Mouse (Mus musculus) T-helper 17 cell (primary cell): ENCODE results near the gene Arhgap32.

ENCODE experiments used
- in situ Hi-C, 2 experiments: fragments of 300-600 bp; cut with MboI, MseI; formaldehyde crosslinking; loops; 1 replicate in 1 of 2; 2 replicates in 1 of 2; pipeline ENCODE4 v1.15.1; 2025; ENCODE audit warnings: high pct_unique_total_duplicates in 2 of 2

Arhgap32 gene

DNA sequence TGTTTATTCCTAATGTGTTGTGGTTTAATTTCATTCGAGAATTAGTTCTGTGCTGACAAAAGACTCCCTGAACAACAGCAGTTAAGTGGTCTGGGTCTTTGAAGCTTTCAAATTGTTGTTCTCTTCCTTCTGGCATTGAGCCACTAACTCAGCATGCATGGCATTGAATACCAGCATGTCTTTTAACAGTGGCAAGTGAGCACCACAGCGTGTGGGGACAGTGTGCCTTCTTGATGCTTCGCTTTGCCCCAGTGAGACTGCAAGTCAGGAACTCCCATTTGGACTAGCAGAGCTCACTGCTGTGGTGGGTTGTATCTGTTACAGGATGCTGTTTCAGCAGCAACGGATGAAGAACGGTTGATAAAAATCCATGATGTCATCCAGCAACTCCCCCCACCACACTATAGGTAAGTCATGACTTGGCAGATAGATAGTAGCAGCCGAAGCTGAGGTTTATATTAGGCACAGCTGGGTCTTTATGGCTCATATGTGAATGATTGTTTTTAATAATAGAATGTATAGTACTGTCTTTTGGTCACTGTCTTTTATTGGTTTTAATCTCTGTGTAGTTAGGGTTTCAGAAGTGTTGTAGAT, 130.3 kb downstream of the Arhgap32 start:
- in situ Hi-C loops = no loop called here

GRCm38 (mm10) chr9:32250486-32250885, 134.6 kb downstream of the Arhgap32 start:
- in situ Hi-C loops = loop anchor here in 1 of 2 experiments (25.0 kb wide), 1 partner anchor 312 kb away; no protein-coding TSS in a partner anchor

- in situ Hi-C loops = loop anchor here in 1 of 2 experiments (25.0 kb wide), 1 partner anchor 309 kb away; no protein-coding TSS in a partner anchor
Observed at GRCm38 (mm10) chr9:32253721-32254120, 137.8 kb downstream of the Arhgap32 start.

DNA sequence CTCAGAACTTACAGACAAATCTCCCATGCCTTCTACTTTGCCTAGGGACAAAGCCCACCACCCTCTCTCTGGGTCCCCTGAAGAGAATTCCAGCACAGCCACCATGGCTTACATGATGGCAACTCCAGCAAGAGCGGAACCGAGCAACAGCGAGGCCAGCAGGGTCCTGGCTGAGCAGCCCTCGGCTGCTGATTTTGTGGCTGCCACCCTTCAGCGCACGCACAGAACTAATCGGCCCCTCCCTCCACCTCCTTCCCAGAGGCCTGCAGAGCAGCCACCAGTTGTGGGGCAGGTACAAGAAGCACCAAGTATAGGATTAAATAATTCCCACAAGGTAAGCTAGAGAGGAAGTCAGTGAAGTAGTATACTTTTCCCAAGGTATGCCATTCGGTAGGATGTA, 141.4 kb downstream of the Arhgap32 start:
- in situ Hi-C loops = loop anchor here in 1 of 2 experiments (25.0 kb wide), 1 partner anchor 305 kb away; no protein-coding TSS in a partner anchor

DNA sequence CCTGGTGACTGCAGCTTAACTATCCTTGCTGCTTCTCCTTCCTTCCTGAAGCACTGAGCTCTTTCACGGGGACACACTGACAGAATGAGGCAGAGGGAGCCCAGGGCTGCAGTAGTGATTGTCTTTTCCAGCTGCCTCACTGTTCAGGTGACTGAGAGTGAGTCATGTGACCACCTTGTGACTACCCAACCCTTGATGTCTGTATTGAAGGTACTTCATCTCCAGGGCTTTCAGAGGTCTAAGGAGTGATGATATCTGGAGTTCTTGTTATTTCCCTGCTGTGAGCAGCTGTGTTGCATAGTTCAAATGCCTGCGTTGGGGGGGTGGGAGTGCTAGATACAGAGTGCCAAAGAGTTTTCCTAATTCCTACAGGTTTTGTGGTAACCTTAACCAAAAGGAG, 141.9 kb downstream of the Arhgap32 start:
- in situ Hi-C loops = loop anchor here in 1 of 2 experiments (25.0 kb wide), 1 partner anchor 304 kb away; no protein-coding TSS in a partner anchor

- in situ Hi-C loops = loop anchor here (5.0 to 25.0 kb wide), 3 partner anchors 70 to 290 kb away; partner anchors contain the start of gene Kcnj5 (in 2 of the 2)
Observed at GRCm38 (mm10) chr9:32271896-32272444, 156.0 kb downstream of the Arhgap32 start.

DNA sequence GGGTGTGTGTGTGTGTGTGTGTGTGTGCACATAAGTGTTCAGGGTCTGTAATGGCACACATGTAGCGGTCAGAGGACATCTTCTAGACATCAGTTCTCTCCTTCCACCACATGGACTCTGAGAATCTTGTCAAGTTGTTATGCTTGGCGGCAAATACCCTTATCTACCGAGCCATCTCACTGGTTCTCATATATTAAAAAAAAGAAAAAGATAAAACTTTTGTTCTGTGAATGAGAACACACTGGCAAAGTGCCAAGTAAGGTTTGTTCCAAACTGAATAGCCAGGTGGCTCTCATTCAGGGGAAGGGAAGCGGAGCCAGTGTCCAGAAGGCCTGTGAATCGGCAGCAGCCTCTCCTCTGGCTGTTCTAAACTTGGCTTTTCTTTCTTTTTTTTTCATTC, 162.1 kb downstream of the Arhgap32 start:
- in situ Hi-C loops = no loop called here

GRCm38 (mm10) chr9:32279789-32280188, 163.9 kb downstream of the Arhgap32 start:
- in situ Hi-C loops = no loop called here

GRCm38 (mm10) chr9:32280456-32280855, 164.5 kb downstream of the Arhgap32 start:
- in situ Hi-C loops = no loop called here

- in situ Hi-C loops = no loop called here
Observed at GRCm38 (mm10) chr9:32283591-32283990, 167.7 kb downstream of the Arhgap32 start.

- in situ Hi-C loops = loop anchor here in 1 of 2 experiments (10.0 kb wide), 1 partner anchor 607 kb away; no protein-coding TSS in a partner anchor
Observed at GRCm38 (mm10) chr9:32291618-32292017, 175.7 kb downstream of the Arhgap32 start.

DNA sequence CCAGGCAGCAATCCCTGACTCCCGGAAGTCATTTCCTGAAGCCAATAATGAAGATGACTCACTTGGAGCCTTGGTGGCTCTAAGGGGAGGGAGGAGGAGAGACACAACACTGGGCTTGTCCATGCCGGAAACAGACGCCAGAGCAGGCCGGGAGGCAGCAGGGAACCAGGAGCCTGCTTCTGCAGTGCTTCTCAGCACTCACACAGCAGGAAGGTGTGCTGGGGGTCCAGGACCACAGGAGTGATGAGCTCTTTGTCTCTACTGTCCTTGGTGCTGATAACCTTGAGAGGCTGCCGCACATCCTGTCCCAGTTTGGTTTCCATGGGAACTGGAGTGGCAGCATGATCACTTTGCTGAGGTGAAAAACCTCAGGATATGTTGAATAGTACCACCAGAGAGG, 176.8 kb downstream of the Arhgap32 start:
- in situ Hi-C loops = loop anchor here in 1 of 2 experiments (10.0 kb wide), 1 partner anchor 608 kb away; no protein-coding TSS in a partner anchor

GRCm38 (mm10) chr9:32295061-32295800, 179.3 kb downstream of the Arhgap32 start:
- in situ Hi-C loops = loop anchor here in 1 of 2 experiments (10.0 kb wide), 1 partner anchor 610 kb away; no protein-coding TSS in a partner anchor

DNA sequence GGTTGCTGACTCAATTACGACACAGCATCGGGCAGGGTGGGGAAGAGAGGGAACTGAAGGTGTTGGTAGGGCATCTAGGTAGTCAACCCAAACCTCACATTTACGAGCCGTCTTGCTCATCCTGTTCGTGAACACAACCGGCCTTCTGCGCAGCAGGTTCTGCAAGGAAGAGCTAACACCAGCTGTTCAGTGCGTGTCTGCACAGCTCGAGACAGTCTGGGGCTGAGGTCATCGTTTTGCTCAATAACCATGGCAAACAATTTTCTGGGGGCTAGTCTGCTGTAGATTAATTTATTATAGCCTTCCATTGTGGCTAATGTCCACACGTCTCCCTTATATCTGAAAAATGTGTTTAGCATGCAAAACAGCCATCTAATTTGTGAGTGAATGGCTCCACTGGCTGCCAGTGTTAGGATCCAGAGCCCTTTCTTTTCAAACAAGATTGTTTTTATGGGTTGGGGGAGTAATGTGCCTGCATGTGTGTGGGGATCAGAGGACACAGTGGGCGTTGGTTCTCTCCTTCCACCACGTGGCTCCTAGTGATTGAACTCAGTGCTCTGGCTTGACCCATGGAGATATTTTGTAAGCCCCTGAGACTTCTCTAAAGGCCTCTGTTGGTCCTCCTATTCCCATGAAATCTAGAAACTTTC, 186.7 kb downstream of the Arhgap32 start:
- in situ Hi-C loops = no loop called here

DNA sequence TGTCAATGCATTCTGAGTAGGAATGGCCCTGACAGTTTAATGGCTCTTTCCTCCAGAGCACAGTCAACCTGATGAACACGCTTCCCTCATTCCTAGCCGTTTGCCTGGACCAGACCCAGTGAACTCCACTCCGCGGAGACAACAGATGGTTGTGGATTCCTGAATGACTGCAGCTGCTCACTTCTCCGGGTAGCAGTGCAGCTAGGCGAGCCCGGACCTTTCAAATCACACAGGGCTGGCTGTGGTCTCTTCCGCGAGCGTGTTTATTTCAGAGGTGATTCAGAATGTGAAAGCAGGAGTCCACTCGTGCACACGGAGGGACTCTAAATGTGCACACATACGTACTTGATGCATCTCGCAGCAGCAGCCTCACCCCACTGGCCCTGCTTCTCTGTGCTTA, 195.8 kb downstream of the Arhgap32 start:
- in situ Hi-C loops = loop anchor here in 1 of 2 experiments (5.0 kb wide), 1 partner anchor 1141 kb away; no protein-coding TSS in a partner anchor

- in situ Hi-C loops = loop anchor here in 1 of 2 experiments (5.0 kb wide), 1 partner anchor 1140 kb away; no protein-coding TSS in a partner anchor
Observed at GRCm38 (mm10) chr9:32312208-32312607, 196.3 kb downstream of the Arhgap32 start.

- in situ Hi-C loops = loop anchor here in 1 of 2 experiments (5.0 kb wide), 1 partner anchor 1138 kb away; no protein-coding TSS in a partner anchor
Observed at GRCm38 (mm10) chr9:32314071-32314470, 198.1 kb downstream of the Arhgap32 start.

DNA sequence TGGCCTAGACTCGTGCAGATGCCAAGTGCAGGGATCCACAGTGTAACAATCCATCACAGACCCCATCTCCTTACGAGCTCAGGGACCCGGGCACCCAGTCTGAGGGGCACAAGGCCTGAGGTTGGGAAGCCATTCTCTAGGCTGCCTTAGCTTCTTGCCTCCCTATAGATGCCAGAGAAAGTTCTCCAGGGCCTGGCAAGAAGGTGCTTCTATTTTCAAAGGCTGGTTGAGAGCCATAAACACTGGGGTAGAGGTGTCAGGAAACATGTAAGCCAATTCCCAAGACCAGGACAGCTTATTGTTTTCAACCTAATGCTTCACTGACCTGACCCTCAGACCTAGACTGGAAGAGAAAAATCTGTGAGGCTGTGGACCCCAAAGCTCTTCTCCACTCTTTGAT, 200.1 kb downstream of the Arhgap32 start:
- in situ Hi-C loops = no loop called here
